Mouse (Mus musculus) midbrain, embryonic 11.5 days (tissue): ENCODE measurements at regions not wholly inside any gene's neighbourhood (a gene's known extent, or its start where the extent isn't known, plus 50 kb on each side); places are given as distances from the start of the nearest gene placed in this dataset.

Source experiments
- ATAC-seq: fragments of 200-750 bp; cut with Nextera tagmentation; 2 replicates; pipeline ENCODE4 v1.8.0; 2017; ENCODE audit warnings: moderate TSS enrichment, moderate library complexity; ENCODE audit not compliant: low FRiP score
- DNase-seq: peaks from one replicate; pipeline ENCODE4 v3.0.0; 2015; ENCODE audit warnings: low spot score; ENCODE audit errors: missing footprints
- H3K27ac ChIP-seq: fragments of 300-500 bp; sonication (generic); 2 replicates; pipeline ENCODE4 v1.5.1; 2014; ENCODE audit warnings: low read depth, low read length
- H3K27me3 ChIP-seq: fragments of 300-500 bp; sonication (generic); 2 replicates; pipeline ENCODE4 v1.6.1; 2014; ENCODE audit warnings: mild to moderate bottlenecking, low read length, moderate library complexity, mixed read lengths; ENCODE audit not compliant: control insufficient read depth, insufficient read depth
- H3K36me3 ChIP-seq: fragments of 300-500 bp; sonication (generic); 2 replicates; pipeline ENCODE4 v1.6.1; 2014; ENCODE audit warnings: mild to moderate bottlenecking, low read length, moderate library complexity, mixed read lengths; ENCODE audit not compliant: control insufficient read depth, insufficient read depth
- H3K4me1 ChIP-seq: fragments of 300-500 bp; sonication (generic); 2 replicates; pipeline ENCODE4 v1.6.1; 2014; ENCODE audit warnings: low read length; ENCODE audit not compliant: control insufficient read depth, insufficient read depth
- H3K4me2 ChIP-seq: fragments of 300-500 bp; sonication (generic); 2 replicates; pipeline ENCODE4 v1.6.1; 2014; ENCODE audit warnings: mild to moderate bottlenecking, moderate library complexity
- H3K4me3 ChIP-seq: fragments of 300-500 bp; sonication (generic); 2 replicates; pipeline ENCODE4 v1.5.1; 2014; ENCODE audit warnings: low read depth, low read length
- H3K9ac ChIP-seq: fragments of 300-500 bp; sonication (generic); 2 replicates; pipeline ENCODE4 v1.6.1; 2014; ENCODE audit warnings: low read length
- H3K9me3 ChIP-seq: fragments of 300-500 bp; sonication (generic); 2 replicates; pipeline ENCODE4 v1.6.1; 2016; ENCODE audit warnings: low read length; ENCODE audit not compliant: control insufficient read depth
- WGBS: fragments of 180-500 bp; shearing (Covaris S2); extraction: QIAGEN DNeasy Blood & Tissue Kit; methylation state at CpG from one replicate; pipeline ENCODE4 v1.1.7; 2014; 5-methylcytosine and 5-hydroxymethylcytosine counted together

DNA sequence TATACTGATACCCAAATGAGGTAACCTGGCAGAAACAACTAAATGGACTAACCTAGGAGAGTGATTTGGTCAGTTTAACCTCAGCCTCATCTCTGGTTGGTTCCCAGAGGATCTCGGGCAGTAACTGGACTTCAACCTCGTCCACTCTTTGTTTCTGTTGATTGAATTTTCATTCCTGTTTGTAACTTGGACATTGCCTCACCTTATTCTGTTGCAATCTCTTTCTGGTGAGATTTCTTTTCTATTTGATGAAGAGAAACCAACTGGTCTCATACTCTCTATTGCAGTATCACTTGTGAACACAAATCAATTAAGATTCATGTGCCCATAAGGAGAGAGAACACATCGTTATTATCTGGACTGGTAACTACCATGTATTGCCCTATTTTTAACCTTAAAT, 163.3 kb upstream of the Ano5 start:
- ATAC-seq (no peak), DNase-seq (no peak)
- H3K4me3 ChIP-seq: no peak overlapping the region
- H3K27me3 ChIP-seq: no peaks in the 10 kb centered on the region
- H3K4me1 ChIP-seq: no peaks in the 10 kb centered on the region
- H3K9ac ChIP-seq: no peak overlapping the region
- 83% methylated on average over 3 of the region's 3 CpGs for WGBS
- H3K9me3 ChIP-seq: no peaks in the 10 kb centered on the region
- no peak overlapping the region for H3K27ac ChIP-seq
- H3K36me3 ChIP-seq: no peaks in the 10 kb centered on the region
- H3K4me2 ChIP-seq: no peak overlapping the region

DNA sequence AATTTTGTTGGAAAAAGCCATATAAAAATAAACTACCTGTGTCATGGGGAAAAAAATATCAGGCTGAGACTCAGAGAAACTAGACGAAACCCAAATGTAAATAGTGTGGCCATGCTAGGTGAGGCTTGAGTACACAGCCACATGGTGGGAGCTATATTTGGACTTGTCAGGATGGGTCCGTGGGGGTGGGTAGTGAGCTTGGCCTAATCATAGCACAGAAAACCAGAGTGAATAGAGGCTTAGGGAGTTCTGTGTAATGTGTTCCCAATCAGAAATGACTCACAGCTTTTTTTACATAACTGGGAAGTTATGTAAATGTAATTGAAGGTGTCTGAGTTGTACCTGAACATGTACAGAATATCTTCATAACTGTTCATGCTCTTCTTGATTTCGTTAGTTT, 150.7 kb upstream of the Ano5 start:
- Histone ChIP-seq H3K4me1 (no peaks in the 10 kb centered on the region), H3K4me3 (no peak overlapping the region), H3K27ac (no peak overlapping the region), H3K27me3 (no peaks in the 10 kb centered on the region), H3K9me3 (no peaks in the 10 kb centered on the region), H3K4me2 (no peak overlapping the region), H3K36me3 (no peaks in the 10 kb centered on the region), H3K9ac (no peak overlapping the region)
- WGBS: 83% methylated on average over 3 of the region's 3 CpGs
- DNase-seq (no peak), ATAC-seq (no peak)

DNA sequence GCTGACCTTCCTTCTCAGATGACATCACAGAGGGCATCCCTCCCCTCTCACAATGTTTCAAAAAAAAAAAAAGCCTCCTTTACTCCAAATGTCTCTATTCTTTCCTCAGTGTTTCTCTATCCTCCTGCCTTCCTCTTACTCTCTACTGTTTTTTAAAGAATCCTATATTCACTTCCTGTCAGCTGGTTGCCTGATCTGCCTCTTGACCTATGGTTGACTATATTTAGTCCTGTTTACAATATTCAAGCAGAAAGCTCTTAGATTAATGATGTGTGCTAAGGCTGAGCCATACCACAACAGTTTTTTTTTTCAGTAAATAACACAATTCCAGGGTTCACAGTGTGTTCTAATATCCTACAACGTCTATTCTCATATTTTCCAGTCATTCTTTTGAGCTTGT, 133.2 kb upstream of the Ano5 start:
- Histone ChIP-seq H3K36me3 (no peaks in the 10 kb centered on the region), H3K9me3 (no peaks in the 10 kb centered on the region), H3K27ac (no peak overlapping the region), H3K4me2 (no peak overlapping the region), H3K27me3 (no peaks in the 10 kb centered on the region), H3K4me3 (no peak overlapping the region), H3K4me1 (no peaks in the 10 kb centered on the region), H3K9ac (no peak overlapping the region)
- DNase-seq: no peak
- 84% methylated on average over 1 of the region's 1 CpGs for WGBS
- no peak for ATAC-seq
